Mouse (Mus musculus) right cerebral cortex, postnatal 10 days (tissue): Measurements from ENCODE around the gene Loxl1.

ENCODE experiments used
- DNase-seq, 2 experiments: peaks; one replicate each; pipeline ENCODE4 v3.0.0; 2021; ENCODE audit warnings: low spot score in 2 of 2

The Loxl1 gene

GRCm38 (mm10) chr9:58249592-58250192 is 63.3 kb downstream of the Loxl1 start, which contains the start of gene Pml:
TSS of gene Pml (minus strand) at chr9:58249786.
- DNase-seq = peak; percentile 67 to 76

DNA sequence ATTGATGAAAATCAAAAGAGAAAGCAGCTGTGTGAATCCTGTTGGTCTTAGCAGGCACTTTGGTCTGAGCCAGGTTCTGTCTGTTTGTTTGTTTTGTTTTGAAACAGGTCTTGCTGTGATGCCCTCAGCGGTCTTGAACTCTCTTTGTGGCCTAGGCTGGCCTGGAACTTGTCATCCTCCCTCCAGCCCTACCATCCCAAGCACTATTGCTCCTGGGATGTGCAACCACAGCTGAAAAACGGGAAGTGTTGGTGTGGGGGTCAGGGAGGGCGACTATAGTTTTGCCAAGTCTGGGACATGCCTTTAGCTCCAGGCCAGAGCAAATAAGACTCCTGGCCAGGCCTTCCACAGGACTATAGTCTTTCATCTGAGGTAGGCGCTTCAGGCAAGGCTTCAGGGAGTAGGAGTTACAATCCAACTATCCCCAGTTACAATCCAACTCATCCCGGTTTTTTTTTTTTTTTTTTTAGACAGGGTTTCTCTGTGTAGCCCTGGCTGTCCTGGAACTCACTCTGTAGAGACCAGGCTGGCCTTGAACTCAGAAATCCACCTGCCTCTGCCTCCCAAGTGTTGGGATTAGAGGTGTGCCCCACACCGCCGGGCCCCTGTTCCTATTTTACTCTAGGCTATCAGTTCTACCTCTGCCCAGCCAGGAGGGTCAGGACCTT is 64.1 kb downstream of the Loxl1 start:
- DNase-seq = no peak

- peak; percentile 86 to 88 for DNase-seq
Observed at GRCm38 (mm10) chr9:58247064-58247759, 65.8 kb downstream of the Loxl1 start.

DNA sequence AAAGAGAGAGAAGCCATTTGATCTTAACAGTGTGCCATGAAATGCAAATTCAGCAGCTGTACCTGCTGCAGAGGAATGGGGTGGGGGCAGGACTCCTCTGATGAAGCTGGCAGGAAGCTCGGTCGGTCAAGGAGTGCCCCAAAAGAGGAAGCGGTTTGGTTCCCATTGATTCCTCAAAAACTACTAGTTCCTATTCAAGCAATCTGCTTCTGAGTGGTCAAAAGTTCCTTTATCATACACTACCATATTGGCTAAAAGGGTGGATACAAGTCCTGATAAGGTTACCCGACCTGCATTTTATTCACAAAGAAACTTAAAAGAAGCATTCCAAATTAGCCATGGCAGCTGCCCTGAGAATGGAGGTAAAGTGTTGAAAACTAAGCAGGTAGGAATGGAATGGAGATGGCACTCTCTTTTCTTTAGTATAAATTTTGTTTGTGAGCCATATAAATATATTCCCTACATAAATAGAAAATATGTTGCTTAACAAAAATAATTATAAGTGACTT is 66.8 kb downstream of the Loxl1 start:
- no peak for DNase-seq

DNA sequence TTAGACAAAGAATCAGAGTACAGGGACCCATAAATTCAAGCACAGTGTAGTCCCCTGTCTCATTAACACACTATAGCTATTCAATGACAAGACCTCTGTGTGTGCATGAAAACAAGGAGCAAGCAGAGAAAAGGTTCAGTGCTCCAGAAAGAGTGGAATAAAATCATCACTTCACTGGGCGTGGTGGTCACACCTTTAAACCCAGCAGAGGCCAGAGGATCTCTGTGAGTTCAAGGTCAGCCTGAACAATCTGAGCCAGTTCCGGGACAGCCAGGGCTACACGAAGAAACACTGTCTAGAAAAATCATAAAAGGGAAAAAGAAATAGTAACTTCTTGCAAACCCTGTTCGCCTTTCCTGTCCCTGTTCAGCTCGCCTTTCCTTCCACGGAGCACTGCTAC is 69.3 kb downstream of the Loxl1 start:
- no peak for DNase-seq

GRCm38 (mm10) chr9:58242696-58243095 is 70.3 kb downstream of the Loxl1 start:
- peak in 1 of 2 experiments; percentile 49 for DNase-seq

DNA sequence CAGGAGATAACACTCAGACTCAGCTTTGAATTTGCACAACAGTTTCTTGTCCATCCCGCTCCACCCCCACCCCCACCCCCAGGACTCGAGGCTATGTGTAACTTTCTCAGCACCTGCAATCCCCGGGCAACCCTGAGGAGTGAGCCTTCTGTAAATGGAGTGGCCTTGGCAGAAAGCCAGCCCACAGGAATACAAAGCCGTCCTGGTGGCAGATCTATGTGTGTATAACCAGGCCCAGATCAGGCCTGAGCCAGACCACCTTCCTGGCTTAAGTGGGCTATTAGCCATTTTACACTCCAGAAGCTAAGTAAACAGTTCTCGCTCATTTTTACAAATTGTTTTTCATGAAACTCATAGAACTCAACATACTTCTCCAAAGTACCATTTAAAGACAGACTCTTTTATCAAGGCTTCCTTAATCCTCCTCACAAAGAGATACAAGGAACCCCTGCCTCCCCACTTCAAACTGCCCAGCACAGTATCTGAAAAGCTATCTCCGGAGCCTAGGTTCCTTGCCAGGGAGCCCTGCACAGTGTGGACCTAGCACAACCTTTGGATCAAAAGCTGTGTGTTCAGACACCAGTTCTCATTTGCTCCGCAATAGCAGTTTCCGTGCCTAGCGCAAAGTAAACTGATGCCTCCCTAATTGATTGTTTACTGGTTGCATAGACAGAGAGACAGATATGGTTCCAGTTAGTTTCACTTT is 71.1 kb downstream of the Loxl1 start:
- peak in 1 of 2 experiments; percentile 52 for DNase-seq
